Mouse (Mus musculus): ENCODE measurements at regions not wholly inside any gene's neighbourhood (a gene's known extent, or its start where the extent isn't known, plus 50 kb on each side); places are given as distances from the start of the nearest gene placed in this dataset.

- intact Hi-C loops (cut with DNase I), result no loop called here
These were observed 1614.7 kb downstream of the Stim2 start for GRCm38 (mm10) chr5:55612961-55613360.

More at GRCm38 (mm10) chr5:55612961-55613360, 1614.7 kb downstream of the Stim2 start:
- peak in 1 of 2 experiments; percentile 28 for DNase-seq (ENCODE audit: low spot score in 2 of 2)
